Mouse (Mus musculus) midbrain, embryonic 15.5 days (tissue): ENCODE data around the gene Fam118a. TPM values are rescaled to one million over a fixed set of nuclear protein-coding genes. Genes with fewer than 3 reads are reported as not detected.
"Not testable (repeated sequence)": the region's sequence is repeated elsewhere in the genome, so short reads cannot be mapped to it uniquely, and the experiment has no call there.

Source experiments
- ATAC-seq: fragments of 200-750 bp; cut with Nextera tagmentation; replicated peaks from 2 replicates; pipeline ENCODE4 v1.8.0; 2017; ENCODE audit warnings: moderate TSS enrichment
- H3K27ac ChIP-seq: fragments of 300-500 bp; sonication (generic); 2 replicates; pipeline ENCODE4 v1.5.1; 2015; ENCODE audit warnings: mild to moderate bottlenecking, inconsistent platforms
- H3K27me3 ChIP-seq: fragments of 300-500 bp; sonication (generic); replicated peaks from 2 replicates; pipeline ENCODE4 v1.6.1; 2015; ENCODE audit warnings: inconsistent platforms
- H3K36me3 ChIP-seq: fragments of 300-500 bp; sonication (generic); replicated peaks from 2 replicates; pipeline ENCODE4 v1.6.1; 2015; ENCODE audit warnings: inconsistent platforms
- H3K4me1 ChIP-seq: fragments of 300-500 bp; sonication (generic); 2 replicates; pipeline ENCODE4 v1.6.1; 2015; ENCODE audit warnings: inconsistent platforms
- H3K4me2 ChIP-seq: fragments of 300-500 bp; sonication (generic); 2 replicates; pipeline ENCODE4 v1.6.1; 2015; ENCODE audit warnings: inconsistent platforms, mild to moderate bottlenecking, moderate library complexity
- H3K4me3 ChIP-seq: fragments of 300-500 bp; sonication (generic); 2 replicates; pipeline ENCODE4 v1.5.1; 2015; ENCODE audit warnings: mild to moderate bottlenecking, inconsistent platforms
- H3K9ac ChIP-seq: fragments of 300-500 bp; sonication (generic); 2 replicates; pipeline ENCODE4 v1.6.1; 2015; ENCODE audit warnings: mild to moderate bottlenecking, inconsistent platforms
- H3K9me3 ChIP-seq: fragments of 300-500 bp; sonication (generic); 2 replicates; pipeline ENCODE4 v1.6.1; 2016; ENCODE audit warnings: inconsistent platforms
- WGBS: fragments of 180-500 bp; shearing (Covaris S2); methylation state at CpG from one replicate; pipeline ENCODE4 v1.1.7; 2015; ENCODE audit warnings: mixed read lengths; 5-methylcytosine and 5-hydroxymethylcytosine counted together
- polyA plus RNA-seq: library from polyadenylated mRNA; unstranded; fragments of >200 nt; fragmentation: Nextera tagmentation; extraction: Ambion mirVana; gene quantifications from 2 replicates; pipeline ENCODE4 v1.2.1, GENCODE M21; 2015

The Fam118a gene
- polyA plus RNA-seq, result 30.6 and 31.7 TPM in 2 replicates

- 72% methylated on average over 1 of the region's 1 CpGs for WGBS
- not testable (repeated sequence) for H3K27me3 ChIP-seq, H3K4me1 ChIP-seq, H3K27ac ChIP-seq, H3K4me2 ChIP-seq, H3K4me3 ChIP-seq, H3K9me3 ChIP-seq, H3K36me3 ChIP-seq, H3K9ac ChIP-seq, ATAC-seq
Measured at GRCm38 (mm10) chr15:85028648-85029047, at the start of gene Fam118a. Gene Fam118a, plus strand, starts transcription at chr15:85028948.

GRCm38 (mm10) chr15:84981609-84982313 lies 47.0 kb upstream of the Fam118a start:
- 83% methylated on average over 9 of the region's 9 CpGs for WGBS
- no peak overlapping the region for H3K27ac ChIP-seq
- H3K9ac ChIP-seq, result no peak overlapping the region
- ATAC-seq, result no peak
- no peaks in the 10 kb centered on the region for H3K27me3 ChIP-seq
- H3K4me1 ChIP-seq, result peaks cover 27% of the 10 kb centered on the region
- no peak overlapping the region for H3K4me2 ChIP-seq
- H3K36me3 ChIP-seq, result no peaks in the 10 kb centered on the region
- H3K4me3 ChIP-seq, result no peak overlapping the region
- H3K9me3 ChIP-seq, result no peaks in the 10 kb centered on the region

- Histone ChIP-seq H3K4me2 (no peak overlapping the region), H3K4me1 (peaks cover 26% of the 10 kb centered on the region), H3K36me3 (no peaks in the 10 kb centered on the region), H3K27me3 (no peaks in the 10 kb centered on the region), H3K4me3 (no peak overlapping the region), H3K9ac (no peak overlapping the region), H3K9me3 (no peaks in the 10 kb centered on the region), H3K27ac (no peak overlapping the region)
- no peak for ATAC-seq
- 78% methylated on average over 3 of the region's 3 CpGs for WGBS
Measured at GRCm38 (mm10) chr15:84982888-84983287, 45.9 kb upstream of the Fam118a start.

DNA sequence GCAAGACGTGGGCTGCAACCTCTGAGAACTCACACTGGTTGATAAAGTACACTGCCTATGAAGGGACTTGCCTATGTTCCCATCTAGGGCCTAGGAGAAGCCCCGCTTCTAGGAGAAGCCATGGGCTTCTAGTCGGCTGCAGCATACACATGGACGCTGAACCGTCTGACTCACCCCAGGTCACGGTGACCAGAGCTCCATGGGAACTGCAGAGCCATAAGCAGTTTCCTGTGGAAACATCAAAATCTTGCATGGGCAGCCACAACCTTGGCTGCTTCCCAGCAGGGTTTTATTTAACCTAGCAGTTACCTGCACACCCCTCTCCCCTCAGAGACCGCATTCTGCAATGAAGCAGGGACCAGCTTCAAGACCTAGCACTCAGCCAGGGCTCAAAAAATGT lies 45.0 kb upstream of the Fam118a start:
- Histone ChIP-seq H3K9ac (no peak overlapping the region), H3K9me3 (no peaks in the 10 kb centered on the region), H3K4me1 (peaks cover 26% of the 10 kb centered on the region), H3K27ac (no peak overlapping the region), H3K36me3 (no peaks in the 10 kb centered on the region), H3K4me3 (no peak overlapping the region), H3K27me3 (no peaks in the 10 kb centered on the region), H3K4me2 (no peak overlapping the region)
- 90% methylated on average over 7 of the region's 7 CpGs for WGBS
- ATAC-seq, result no peak

DNA sequence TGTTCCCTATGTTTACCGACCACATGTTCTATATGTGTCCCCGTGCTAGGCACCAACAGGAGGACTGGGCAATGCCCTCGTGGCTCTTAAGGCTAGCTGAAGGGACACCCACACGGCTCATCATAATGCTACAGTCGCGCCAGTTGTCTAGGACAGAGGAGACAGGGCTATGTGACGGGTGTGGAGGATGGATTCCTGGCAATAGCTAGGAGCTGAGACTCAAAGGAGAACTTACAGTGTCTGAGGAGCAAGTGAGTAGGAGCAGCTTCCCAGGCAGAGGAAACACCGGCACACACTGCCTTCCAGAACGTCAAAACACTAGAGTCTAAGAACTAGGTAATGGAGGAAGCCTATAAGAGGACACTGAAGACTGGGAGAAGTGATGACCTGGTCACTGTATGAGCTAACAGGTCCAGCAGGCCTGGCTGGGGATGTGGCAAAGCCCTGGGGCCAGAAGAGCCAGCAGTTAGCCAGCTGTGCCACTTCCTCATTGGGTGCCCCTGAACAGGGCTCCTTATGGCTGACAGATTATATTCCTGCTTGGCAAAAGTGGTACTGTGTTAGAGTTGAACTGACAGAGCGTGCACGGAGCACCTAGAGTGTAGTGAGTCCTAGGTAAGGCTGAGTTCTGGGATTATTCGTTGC lies 43.1 kb upstream of the Fam118a start:
- H3K4me2 ChIP-seq, result peak overlapping the region; percentile 63
- no peak for ATAC-seq
- H3K9me3 ChIP-seq, result no peaks in the 10 kb centered on the region
- peaks cover 37% of the 10 kb centered on the region for H3K4me1 ChIP-seq
- H3K9ac ChIP-seq, result 0 out of 2 replicates have a peak overlapping the region, but pooled peaks have one; percentile 6
- 88% methylated on average over 12 of the region's 12 CpGs for WGBS
- H3K4me3 ChIP-seq, result peak overlapping the region; percentile 91
- no peaks in the 10 kb centered on the region for H3K36me3 ChIP-seq
- H3K27ac ChIP-seq, result no peak overlapping the region
- H3K27me3 ChIP-seq, result no peaks in the 10 kb centered on the region

DNA sequence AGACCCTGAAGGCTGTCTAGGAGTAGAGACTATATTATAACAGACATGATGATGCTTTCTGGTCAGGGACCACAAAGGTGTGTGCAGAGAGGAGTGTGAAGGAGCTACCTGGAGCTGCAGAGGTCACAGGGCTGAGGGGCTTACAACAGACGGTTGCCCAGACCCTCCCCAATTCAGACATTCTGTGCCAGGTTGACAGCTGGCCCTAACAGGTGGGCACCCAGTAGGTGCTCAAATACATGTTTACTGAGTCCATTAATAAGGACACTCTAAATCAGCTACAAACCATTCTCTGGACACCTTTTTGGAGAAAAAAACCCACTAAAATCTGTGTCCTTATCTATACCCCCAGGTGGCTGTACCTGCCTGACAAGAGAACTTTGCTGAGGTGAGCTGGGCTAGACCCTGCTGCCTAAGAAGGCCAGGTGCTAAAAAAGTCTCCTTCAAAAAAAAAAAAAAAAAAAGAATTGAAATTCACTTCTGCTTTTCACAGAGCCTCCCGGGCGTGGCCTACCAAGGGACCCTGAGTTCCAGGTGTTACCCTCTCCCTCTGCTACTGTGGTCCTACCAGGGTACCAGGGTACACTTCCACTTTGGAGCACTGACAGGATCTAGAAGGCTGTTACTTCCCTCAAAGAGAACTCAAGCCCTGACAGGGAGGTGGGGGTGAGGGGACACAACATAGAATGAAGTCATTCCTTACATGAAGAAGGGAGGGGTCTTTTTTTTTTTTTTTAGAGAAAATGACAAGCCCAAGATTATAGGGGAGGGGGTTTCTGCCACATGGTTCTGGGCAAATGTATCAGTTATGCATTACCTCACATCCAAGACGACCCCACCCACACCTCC lies 42.4 kb upstream of the Fam118a start:
- Histone ChIP-seq H3K36me3 (no peaks in the 10 kb centered on the region), H3K9ac (peak overlapping the region; percentile 93), H3K4me1 (peaks cover 37% of the 10 kb centered on the region), H3K27ac (no peak overlapping the region), H3K27me3 (no peaks in the 10 kb centered on the region), H3K4me3 (peak overlapping the region; percentile 91), H3K9me3 (no peaks in the 10 kb centered on the region), H3K4me2 (peak overlapping the region; percentile 63)
- ATAC-seq, result no peak
- 66% methylated on average over 4 of the region's 4 CpGs for WGBS

DNA sequence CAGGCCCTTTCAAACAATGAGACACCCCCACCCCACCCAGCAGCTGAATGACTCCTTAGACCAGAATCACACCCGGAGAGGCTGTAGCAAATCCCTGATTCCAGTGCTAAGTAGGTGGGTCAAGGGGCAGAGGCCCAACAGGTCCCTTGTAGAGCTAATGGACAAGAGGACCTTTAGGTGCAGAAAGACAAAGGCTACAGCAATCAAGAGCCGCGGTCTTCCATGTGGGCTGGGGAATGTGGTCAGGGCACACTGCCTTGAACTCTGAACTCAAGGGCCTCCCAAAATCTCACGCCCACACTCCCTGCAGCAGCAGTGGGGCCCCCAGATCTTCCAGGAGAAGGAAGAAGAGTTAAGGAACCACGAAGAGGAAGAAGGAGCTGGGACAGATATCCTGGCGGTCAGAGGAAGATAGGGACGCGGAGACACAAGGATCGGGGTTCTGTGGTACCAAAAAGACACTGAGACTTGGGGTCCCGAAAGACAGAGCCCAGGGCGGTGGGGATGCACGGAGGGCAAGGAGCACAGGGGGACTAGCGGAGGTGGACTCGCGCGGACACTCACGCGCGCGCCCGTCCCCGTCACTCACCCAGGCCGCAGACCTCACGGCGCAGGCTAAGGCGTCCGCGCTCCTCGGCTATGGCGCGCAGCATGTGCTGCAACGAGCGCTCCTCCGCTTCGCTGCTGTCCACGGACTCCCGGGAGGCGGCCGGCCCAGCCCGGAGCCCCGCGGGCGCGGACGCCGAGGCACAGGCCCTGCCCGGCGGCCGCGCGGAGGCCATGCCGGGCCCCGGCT lies 41.5 kb upstream of the Fam118a start:
- Histone ChIP-seq H3K4me1 (peaks cover 37% of the 10 kb centered on the region), H3K4me2 (peak overlapping the region; percentile 63), H3K36me3 (no peaks in the 10 kb centered on the region), H3K27ac (peak overlapping the region; percentile 81), H3K27me3 (no peaks in the 10 kb centered on the region), H3K9me3 (no peaks in the 10 kb centered on the region), H3K9ac (peak overlapping the region; percentile 93), H3K4me3 (peak overlapping the region; percentile 91)
- 0% methylated on average over 43 of the region's 53 CpGs for WGBS
- ATAC-seq, result peak; percentile 69

GRCm38 (mm10) chr15:84987874-84988825 lies 40.6 kb upstream of the Fam118a start, which contains the start of gene 5031439G07Rik:
Gene 5031439G07Rik, minus strand, starts transcription at chr15:84988551.
- peak within 1 kb of the TSS; percentile 63 for H3K4me2 ChIP-seq
- 2% methylated on average over 28 of the region's 59 CpGs for WGBS
- peak; percentile 90 for ATAC-seq
- H3K9me3 ChIP-seq, result no peaks in the 10 kb centered on the region
- peak within 1 kb of the TSS; percentile 91 for H3K4me3 ChIP-seq
- no peaks in the 10 kb centered on the region for H3K27me3 ChIP-seq
- H3K9ac ChIP-seq, result peak within 1 kb of the TSS; percentile 93
- H3K4me1 ChIP-seq, result peaks cover 37% of the 10 kb centered on the region
- H3K27ac ChIP-seq, result peak within 1 kb of the TSS; percentile 81
- no peaks in the 10 kb centered on the region for H3K36me3 ChIP-seq

GRCm38 (mm10) chr15:84989098-84989497 lies 39.6 kb upstream of the Fam118a start:
- H3K4me2 ChIP-seq, result no peak overlapping the region
- H3K27ac ChIP-seq, result no peak overlapping the region
- no peaks in the 10 kb centered on the region for H3K36me3 ChIP-seq
- no peaks in the 10 kb centered on the region for H3K27me3 ChIP-seq
- 62% methylated on average over 3 of the region's 3 CpGs for WGBS
- H3K9me3 ChIP-seq, result no peaks in the 10 kb centered on the region
- peaks cover 32% of the 10 kb centered on the region for H3K4me1 ChIP-seq
- ATAC-seq, result no peak
- no peak overlapping the region for H3K9ac ChIP-seq
- no peak overlapping the region for H3K4me3 ChIP-seq

- no peak overlapping the region for H3K9ac ChIP-seq
- no peaks in the 10 kb centered on the region for H3K36me3 ChIP-seq
- H3K9me3 ChIP-seq, result no peaks in the 10 kb centered on the region
- H3K27ac ChIP-seq, result no peak overlapping the region
- H3K4me1 ChIP-seq, result peaks cover 31% of the 10 kb centered on the region
- ATAC-seq, result no peak
- no peak overlapping the region for H3K4me3 ChIP-seq
- no peaks in the 10 kb centered on the region for H3K27me3 ChIP-seq
- WGBS, result 28% methylated on average over 7 of the region's 7 CpGs
- H3K4me2 ChIP-seq, result no peak overlapping the region
Measured at GRCm38 (mm10) chr15:84989771-84990170, 39.0 kb upstream of the Fam118a start.

- 46% methylated on average over 6 of the region's 6 CpGs for WGBS
Measured at GRCm38 (mm10) chr15:84994498-84994897, 34.2 kb upstream of the Fam118a start.

More at GRCm38 (mm10) chr15:84994498-84994897, 34.2 kb upstream of the Fam118a start:
- H3K9me3 ChIP-seq, result no peaks in the 10 kb centered on the region
- no peak overlapping the region for H3K27ac ChIP-seq
- H3K9ac ChIP-seq, result no peak overlapping the region
- ATAC-seq, result no peak
- peaks cover 6% of the 10 kb centered on the region; the same call in 1 of the 2 replicates for H3K4me1 ChIP-seq
- H3K4me2 ChIP-seq, result no peak overlapping the region
- H3K27me3 ChIP-seq, result no peaks in the 10 kb centered on the region
- H3K36me3 ChIP-seq, result no peaks in the 10 kb centered on the region
- H3K4me3 ChIP-seq, result no peak overlapping the region
